Mouse (Mus musculus): ENCODE results near the gene Zfp410. TPM values are rescaled to one million over a fixed set of nuclear protein-coding genes. Genes with fewer than 3 reads are reported as not detected.

Zfp410 gene
- 19.1 and 23.6 TPM in 2 replicates for polyA plus RNA-seq (2012; rRNA removed)
- polyA plus RNA-seq (2014; fragmentation: Nextera tagmentation; extraction: Ambion mirVana) = 35.1 and 37.3 TPM in 2 replicates

DNA sequence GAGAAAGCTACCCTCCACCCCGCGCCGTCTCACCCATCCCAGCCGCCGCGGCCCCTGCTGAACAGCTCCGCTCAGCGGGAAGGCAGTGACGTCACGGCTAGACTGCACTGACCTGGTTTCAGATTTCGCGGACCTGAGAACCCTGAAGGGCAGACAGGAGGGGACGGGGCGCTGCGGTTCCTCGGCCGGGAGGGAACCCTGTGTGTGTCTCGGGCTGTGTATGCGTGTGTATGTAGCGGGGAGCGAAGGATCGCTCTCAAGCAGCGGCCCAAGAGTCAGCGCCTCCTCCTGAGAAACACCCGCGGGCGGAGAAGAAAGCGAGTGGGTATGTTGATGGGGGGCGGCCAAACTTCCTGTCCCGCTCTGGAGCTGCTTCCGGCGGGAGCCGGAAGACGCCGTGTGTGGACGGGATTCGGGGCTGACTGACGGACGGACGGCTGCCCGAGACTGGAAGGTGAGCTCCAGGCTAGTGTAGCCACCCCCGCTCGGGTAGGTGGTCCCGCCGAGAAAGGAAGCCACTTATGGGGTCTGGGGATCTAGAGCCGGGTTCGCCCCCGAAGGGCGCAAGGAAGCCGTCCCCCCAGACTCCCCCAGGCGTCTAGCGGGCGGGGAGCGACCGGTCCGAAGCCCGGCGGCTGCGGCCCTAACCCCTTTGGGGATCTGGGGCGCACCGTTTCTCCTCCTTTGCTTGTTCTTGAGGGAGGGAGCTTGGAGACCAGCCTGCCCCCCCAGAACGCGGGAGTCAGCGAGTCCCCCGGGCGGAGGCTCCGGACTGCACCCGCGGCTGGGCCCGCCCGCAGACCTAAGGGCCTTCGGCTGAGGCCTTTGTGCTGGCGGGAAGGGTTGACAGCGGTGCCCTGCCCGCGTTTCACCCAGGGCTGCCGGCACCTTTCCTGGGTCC lies at the start of gene Zfp410:
Gene Zfp410 (plus strand): TSS at position 132 of the 901 bp plus-strand sequence.
- TF ChIP-seq EP300 (IDR thresholded peaks at IDR 0.05; ENCODE audit: low read depth) = no peak
- TF ChIP-seq CTCF (IDR thresholded peaks at IDR 0.05; ENCODE audit: low read depth) = no peak; the same call in 1 of the 2 replicates
- ATAC-seq (ENCODE audit: insufficient read depth) = peak; percentile 86
- Histone ChIP-seq H3K27ac (peak within 1 kb of the TSS; percentile 78), H3K36me3 (replicated peaks; ENCODE audit: control insufficient read depth, insufficient read depth, low read depth) (no peaks in the 10 kb centered on the region; the same call in 1 of the 2 replicates), H3K4me2 (ENCODE audit: low read depth) (peak within 1 kb of the TSS; percentile 94), H3K27me3 (ENCODE audit: control insufficient read depth, insufficient read depth, low read length) (no peaks in the 10 kb centered on the region), H3K4me1 (replicated peaks; ENCODE audit: control insufficient read depth in 2 of 2, insufficient read depth in 2 of 2, low read length in 1 of 2) (peaks cover 20 to 25% of the 10 kb centered on the region in 2 experiments), H3K4me3 (ENCODE audit: insufficient read depth in 1 of 2, low read depth in 2 of 2, low read length in 2 of 2) (peak within 1 kb of the TSS; percentile 86 to 96), H3K9ac (replicated peaks) (peak within 1 kb of the TSS; percentile 98), H3K9me3 (ENCODE audit: control insufficient read depth, low read length) (no peaks in the 10 kb centered on the region)
- under 1% methylated on average over 76 of the region's 77 CpGs for WGBS (ENCODE audit: insufficient replicate concordance)
- DNase-seq (ENCODE audit: low read depth in 3 of 3, low spot score in 3 of 3) = peak; percentile 65 to 72 (median 66)

DNA sequence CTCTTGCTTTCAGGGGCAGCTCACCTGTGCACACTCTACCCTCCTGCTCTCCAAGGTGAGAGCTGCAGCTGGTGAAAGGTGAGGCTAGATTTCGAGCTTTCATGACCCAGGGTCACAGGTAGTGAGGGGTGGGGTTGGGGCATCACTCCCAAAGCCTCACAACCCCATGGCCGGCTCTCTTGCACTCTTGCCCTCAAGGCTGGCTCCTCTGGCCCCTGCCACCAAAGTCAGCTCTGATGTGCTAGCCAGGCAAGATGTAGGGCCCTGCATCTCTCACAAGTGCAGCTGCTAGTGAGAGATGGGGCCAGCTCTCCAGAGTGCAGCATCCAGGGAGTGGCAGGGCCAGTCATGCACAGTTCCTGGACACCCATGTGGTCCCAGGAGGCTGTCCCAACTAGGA lies 49.4 kb upstream of the Zfp410 start:
- WGBS (ENCODE audit: insufficient replicate concordance) = 31% methylated on average over 2 of the region's 2 CpGs

DNA sequence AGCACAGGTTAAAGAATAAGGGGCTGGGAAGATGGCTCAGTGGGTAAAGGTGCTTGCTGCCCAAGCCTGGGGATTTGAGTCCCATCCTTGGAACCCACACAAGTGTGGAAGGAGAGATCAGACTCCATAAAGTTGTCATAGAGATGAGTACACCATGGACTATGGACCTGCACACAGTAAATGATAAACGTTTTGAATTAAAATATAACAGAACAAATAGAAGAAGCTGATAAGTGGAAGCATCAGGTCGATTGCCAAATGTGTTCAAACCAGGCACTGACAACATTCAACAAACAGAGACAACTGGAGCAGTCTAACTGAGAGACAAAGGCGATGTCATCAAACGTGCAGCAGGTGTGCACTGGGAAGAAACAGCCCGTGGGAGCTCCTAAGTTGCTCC lies 43.3 kb upstream of the Zfp410 start:
- Histone ChIP-seq H3K4me2 (ENCODE audit: low read depth) (no peak overlapping the region), H3K36me3 (replicated peaks; ENCODE audit: control insufficient read depth, insufficient read depth, low read depth) (no peaks in the 10 kb centered on the region), H3K27ac (no peak overlapping the region), H3K9me3 (ENCODE audit: control insufficient read depth, low read length) (no peaks in the 10 kb centered on the region), H3K4me1 (replicated peaks; ENCODE audit: control insufficient read depth in 2 of 2, insufficient read depth in 2 of 2, low read length in 1 of 2) (0 out of 4 replicates have a peak, but pooled peaks cover 0 to 2% of the 10 kb centered on the region in 2 experiments), H3K9ac (replicated peaks) (no peak overlapping the region), H3K27me3 (ENCODE audit: control insufficient read depth, insufficient read depth, low read length) (no peaks in the 10 kb centered on the region), H3K4me3 (ENCODE audit: insufficient read depth in 1 of 2, low read depth in 2 of 2, low read length in 2 of 2) (no peak overlapping the region)
- WGBS (ENCODE audit: insufficient replicate concordance) = 53% methylated on average over 5 of the region's 5 CpGs
- TF ChIP-seq EP300 (IDR thresholded peaks at IDR 0.05; ENCODE audit: low read depth) (no peak), CTCF (IDR thresholded peaks at IDR 0.05; ENCODE audit: low read depth) (no peak)
- ATAC-seq (ENCODE audit: insufficient read depth) = no peak
- DNase-seq (ENCODE audit: low read depth in 3 of 3, low spot score in 3 of 3) = no peak

More for the DNA sequence above, 49.4 kb upstream of the Zfp410 start:
- TF ChIP-seq EP300 (IDR thresholded peaks at IDR 0.05; ENCODE audit: low read depth) = no peak
- Histone ChIP-seq H3K4me2 (ENCODE audit: low read depth) (no peak overlapping the region), H3K4me1 (replicated peaks; ENCODE audit: control insufficient read depth in 2 of 2, insufficient read depth in 2 of 2, low read length in 1 of 2) (no peaks in the 10 kb centered on the region), H3K27me3 (ENCODE audit: control insufficient read depth, insufficient read depth, low read length) (no peaks in the 10 kb centered on the region), H3K4me3 (ENCODE audit: insufficient read depth in 1 of 2, low read depth in 2 of 2, low read length in 2 of 2) (no peak overlapping the region), H3K9ac (replicated peaks) (no peak overlapping the region), H3K9me3 (ENCODE audit: control insufficient read depth, low read length) (no peaks in the 10 kb centered on the region), H3K36me3 (replicated peaks; ENCODE audit: control insufficient read depth, insufficient read depth, low read depth) (no peaks in the 10 kb centered on the region), H3K27ac (no peak overlapping the region)
- ATAC-seq (ENCODE audit: insufficient read depth) (no peak), DNase-seq (ENCODE audit: low read depth in 3 of 3, low spot score in 3 of 3) (no peak)

DNA sequence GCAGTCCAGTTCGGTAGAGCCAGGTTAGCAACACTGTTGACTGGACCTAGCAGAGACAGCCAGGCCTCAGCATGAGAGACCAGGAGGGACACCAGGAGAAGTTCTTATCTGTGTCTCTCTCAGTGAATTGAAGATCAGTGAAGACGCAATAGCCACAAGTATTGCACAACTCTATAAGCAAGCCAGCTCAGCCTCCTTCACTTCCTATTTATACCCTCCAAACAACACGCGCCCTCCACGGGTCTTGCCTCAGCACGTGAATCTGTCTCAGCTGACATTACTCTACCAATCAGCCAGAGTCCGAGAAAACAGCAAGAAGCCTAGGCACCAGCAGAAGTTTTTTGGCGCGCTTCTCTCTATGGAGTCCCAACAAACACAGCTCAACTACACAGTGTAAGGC lies 41.4 kb upstream of the Zfp410 start:
- Histone ChIP-seq H3K4me2 (ENCODE audit: low read depth) (no peak overlapping the region), H3K9ac (replicated peaks) (no peak overlapping the region), H3K27me3 (ENCODE audit: control insufficient read depth, insufficient read depth, low read length) (no peaks in the 10 kb centered on the region), H3K27ac (no peak overlapping the region), H3K9me3 (ENCODE audit: control insufficient read depth, low read length) (no peaks in the 10 kb centered on the region), H3K4me1 (replicated peaks; ENCODE audit: control insufficient read depth in 2 of 2, insufficient read depth in 2 of 2, low read length in 1 of 2) (0 out of 4 replicates have a peak, but pooled peaks cover 0 to 2% of the 10 kb centered on the region in 2 experiments), H3K36me3 (replicated peaks; ENCODE audit: control insufficient read depth, insufficient read depth, low read depth) (no peaks in the 10 kb centered on the region), H3K4me3 (ENCODE audit: insufficient read depth in 1 of 2, low read depth in 2 of 2, low read length in 2 of 2) (no peak overlapping the region)
- TF ChIP-seq EP300 (IDR thresholded peaks at IDR 0.05; ENCODE audit: low read depth) = no peak
- no peak for TF ChIP-seq CTCF (IDR thresholded peaks at IDR 0.05; ENCODE audit: low read depth)
- ATAC-seq (ENCODE audit: insufficient read depth) (no peak), DNase-seq (ENCODE audit: low read depth in 3 of 3, low spot score in 3 of 3) (peak in 2 of 3 experiments; percentile 20 to 38)
- WGBS (ENCODE audit: insufficient replicate concordance) = 40% methylated on average over 9 of the region's 9 CpGs

DNA sequence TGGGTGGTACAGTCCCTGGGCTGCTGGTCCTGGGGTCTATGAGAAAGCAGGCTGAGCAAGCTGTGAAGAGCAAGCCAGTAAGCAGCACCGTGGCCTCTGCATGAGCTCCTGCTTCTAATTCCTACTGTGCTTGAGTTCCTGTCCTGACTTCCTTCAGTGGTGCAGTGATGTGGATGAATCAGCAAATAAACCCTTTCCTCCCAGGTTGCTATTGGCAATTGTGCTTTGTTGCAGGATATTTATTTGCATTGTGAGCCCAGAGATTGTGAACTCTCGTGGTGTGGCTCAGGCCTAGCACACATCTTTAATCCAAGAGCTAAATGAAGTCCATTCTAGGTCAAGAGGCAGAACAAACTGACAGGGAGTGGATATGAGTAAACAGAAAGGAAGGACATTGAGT lies 40.4 kb upstream of the Zfp410 start:
- no peaks in the 10 kb centered on the region for H3K9me3 ChIP-seq (ENCODE audit: control insufficient read depth, low read length)
- no peak overlapping the region for H3K9ac ChIP-seq (replicated peaks)
- TF ChIP-seq EP300 (IDR thresholded peaks at IDR 0.05; ENCODE audit: low read depth) = no peak
- TF ChIP-seq CTCF (IDR thresholded peaks at IDR 0.05; ENCODE audit: low read depth) = no peak
- H3K27ac ChIP-seq = no peak overlapping the region
- WGBS (ENCODE audit: insufficient replicate concordance) = 61% methylated on average over 2 of the region's 2 CpGs
- no peaks in the 10 kb centered on the region for H3K36me3 ChIP-seq (replicated peaks; ENCODE audit: control insufficient read depth, insufficient read depth, low read depth)
- ATAC-seq (ENCODE audit: insufficient read depth) = no peak
- 0 out of 4 replicates have a peak, but pooled peaks cover 0 to 2% of the 10 kb centered on the region in 2 experiments for H3K4me1 ChIP-seq (replicated peaks; ENCODE audit: control insufficient read depth in 2 of 2, insufficient read depth in 2 of 2, low read length in 1 of 2)
- H3K4me3 ChIP-seq (ENCODE audit: insufficient read depth in 1 of 2, low read depth in 2 of 2, low read length in 2 of 2) = no peak overlapping the region
- H3K27me3 ChIP-seq (ENCODE audit: control insufficient read depth, insufficient read depth, low read length) = no peaks in the 10 kb centered on the region
- DNase-seq (ENCODE audit: low read depth in 3 of 3, low spot score in 3 of 3) = no peak
- no peak overlapping the region for H3K4me2 ChIP-seq (ENCODE audit: low read depth)
